Mouse (Mus musculus): ENCODE results near the gene Fut8.

Gene Fut8

GRCm38 (mm10) chr12:77237950-77238530 lies at the start of gene Fut8:
Gene Fut8, plus strand, starts transcription at chr12:77238125.
- DNase-seq (ENCODE audit: low read depth), result peak; percentile 93

DNA sequence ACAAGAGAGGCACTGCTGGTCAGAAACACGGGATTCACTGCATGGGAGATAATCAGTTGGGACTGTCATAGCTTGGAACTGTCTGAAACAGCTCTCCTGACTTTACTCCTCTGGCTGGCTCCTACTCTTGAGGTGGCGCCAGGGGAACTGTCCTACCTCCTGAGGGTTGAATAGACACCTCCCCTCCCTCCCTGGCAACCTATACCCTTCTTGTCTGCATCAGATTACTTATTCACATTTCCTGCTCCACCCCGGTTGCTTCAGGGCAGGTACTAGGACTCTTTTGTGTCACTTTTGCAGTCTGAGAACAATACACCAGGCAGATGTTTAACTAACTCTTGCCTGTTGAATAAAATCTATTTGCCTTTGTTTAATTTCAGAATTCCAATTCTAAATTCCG lies 48.8 kb upstream of the Fut8 start:
- DNase-seq (ENCODE audit: low read depth), result no peak

DNA sequence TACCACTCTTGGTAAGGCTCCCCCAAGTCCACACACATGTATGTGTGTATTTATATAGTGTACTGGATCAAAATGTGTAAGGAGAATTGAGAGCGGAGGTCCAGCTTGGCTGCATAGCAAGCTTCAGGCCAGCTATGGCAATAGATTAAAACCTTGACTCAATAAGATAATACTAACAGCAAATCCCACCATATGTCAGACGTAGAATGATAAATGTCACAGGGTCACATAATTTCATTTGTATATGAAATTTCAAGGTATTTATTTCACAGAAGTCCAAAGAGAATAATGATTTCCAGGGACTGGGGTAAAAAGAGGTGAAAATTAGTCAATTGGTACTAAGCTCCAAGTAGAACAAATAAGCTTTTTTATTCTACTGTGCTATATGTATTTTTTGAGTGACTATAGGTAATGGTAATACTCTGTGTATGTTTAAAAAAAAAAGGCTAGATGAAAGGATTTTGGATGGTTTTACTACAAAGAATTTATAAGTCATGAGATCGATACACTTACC lies 47.9 kb upstream of the Fut8 start:
- no peak for DNase-seq (ENCODE audit: low read depth)

- no peak for DNase-seq (ENCODE audit: low read depth)
Measured at GRCm38 (mm10) chr12:77191478-77192271, 46.2 kb upstream of the Fut8 start.

GRCm38 (mm10) chr12:77192714-77193113 lies 45.2 kb upstream of the Fut8 start:
- DNase-seq (ENCODE audit: low read depth), result no peak

DNA sequence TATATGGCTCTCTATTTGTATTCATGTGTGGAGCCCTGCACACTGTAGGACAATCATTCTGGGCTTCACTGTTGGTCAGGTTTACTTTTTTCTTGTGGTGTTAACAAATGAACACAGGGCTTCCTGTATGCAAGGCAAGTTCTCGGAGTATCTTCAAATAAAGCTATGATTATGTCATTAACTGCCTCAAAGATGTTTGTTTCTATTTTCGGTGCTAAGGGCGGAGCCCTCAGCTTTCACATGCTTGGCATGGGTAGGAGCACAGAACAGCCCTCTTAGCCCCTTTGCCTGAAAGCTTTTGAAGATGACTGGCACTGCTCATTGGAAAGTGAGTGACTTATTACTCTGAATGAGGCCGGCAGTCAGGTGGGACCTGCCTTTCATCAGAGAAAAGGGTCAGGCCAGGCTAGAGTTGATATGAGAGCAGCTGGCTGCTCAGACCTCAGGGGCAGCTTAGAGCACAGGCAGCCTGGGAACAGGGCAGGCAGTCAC lies 44.7 kb upstream of the Fut8 start:
- no peak for DNase-seq (ENCODE audit: low read depth)

- no peak for DNase-seq (ENCODE audit: low read depth)
Measured at GRCm38 (mm10) chr12:77195044-77195443, 42.9 kb upstream of the Fut8 start.

DNA sequence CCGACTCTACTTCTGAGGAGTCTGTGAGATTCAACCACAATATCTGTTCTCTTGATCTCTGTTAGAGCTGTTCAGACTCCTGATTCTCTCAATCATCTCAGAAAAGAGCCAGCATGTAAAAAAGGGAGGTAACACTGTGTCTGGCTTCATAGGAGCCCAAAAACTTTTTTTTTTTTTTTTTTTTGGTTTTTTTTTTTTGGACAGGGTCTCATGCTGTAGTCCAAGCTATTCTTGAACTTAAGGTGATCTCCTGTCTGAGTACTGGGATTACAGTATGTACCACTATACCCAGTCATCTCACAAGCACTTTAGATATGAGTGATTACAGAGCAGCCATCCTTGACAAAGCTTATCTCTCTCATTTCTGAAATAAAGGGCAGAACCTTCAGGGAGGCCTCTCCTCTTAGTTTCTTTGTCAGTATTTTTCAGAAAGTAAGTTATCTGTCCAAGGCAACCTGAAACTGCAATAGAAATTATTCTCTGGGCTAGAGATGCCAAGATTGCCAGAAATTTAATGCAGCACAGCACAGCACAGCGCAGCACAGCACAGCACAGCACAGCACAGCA lies 41.3 kb upstream of the Fut8 start:
- DNase-seq (ENCODE audit: low read depth), result no peak

- no peak for DNase-seq (ENCODE audit: low read depth)
Measured at GRCm38 (mm10) chr12:77197121-77197599, 40.8 kb upstream of the Fut8 start.

- no peak for DNase-seq (ENCODE audit: low read depth)
Measured at GRCm38 (mm10) chr12:77198253-77198652, 39.7 kb upstream of the Fut8 start.

- DNase-seq (ENCODE audit: low read depth), result no peak
Measured at GRCm38 (mm10) chr12:77201461-77202143, 36.3 kb upstream of the Fut8 start.

DNA sequence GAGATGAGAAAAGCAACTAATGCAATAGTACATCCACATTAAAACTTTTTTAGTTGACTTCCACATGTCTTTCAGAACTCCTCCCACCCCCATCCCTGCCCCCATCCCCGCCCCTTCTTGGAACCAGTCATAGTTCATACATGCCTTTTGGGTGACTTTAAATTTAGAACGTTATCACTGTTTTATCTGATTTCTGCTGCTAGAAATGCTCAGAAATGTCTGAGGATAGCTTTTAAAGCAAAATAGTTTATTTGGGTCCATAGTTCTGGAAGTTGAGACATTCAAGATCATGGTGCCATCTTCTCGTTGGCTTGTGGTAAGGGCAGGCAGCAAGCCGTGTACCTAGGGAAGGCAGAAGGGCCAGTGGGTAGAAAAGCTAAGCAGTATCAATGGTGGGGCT lies 34.8 kb upstream of the Fut8 start:
- no peak for DNase-seq (ENCODE audit: low read depth)

DNA sequence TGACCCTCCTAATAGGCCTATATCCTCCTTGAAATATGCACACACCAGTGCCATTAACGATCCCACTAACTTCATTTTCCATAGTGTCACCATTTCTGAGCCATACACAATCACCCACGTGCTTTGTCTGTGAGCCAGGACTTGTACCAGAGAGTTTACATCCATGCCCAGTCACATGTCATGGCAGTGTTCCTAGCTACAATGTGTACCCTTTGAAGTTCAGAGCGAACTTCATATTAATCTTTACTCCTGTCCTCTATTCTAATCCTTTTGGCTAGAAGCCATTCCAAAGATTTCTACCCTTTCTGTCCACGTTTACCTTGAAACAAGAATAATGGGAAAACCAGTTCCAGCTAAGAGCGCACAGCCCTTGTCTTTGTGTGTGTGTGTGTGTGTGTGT lies 31.1 kb upstream of the Fut8 start:
- no peak for DNase-seq (ENCODE audit: low read depth)

- DNase-seq (ENCODE audit: low read depth), result no peak
Measured at GRCm38 (mm10) chr12:77208056-77208455, 29.9 kb upstream of the Fut8 start.

DNA sequence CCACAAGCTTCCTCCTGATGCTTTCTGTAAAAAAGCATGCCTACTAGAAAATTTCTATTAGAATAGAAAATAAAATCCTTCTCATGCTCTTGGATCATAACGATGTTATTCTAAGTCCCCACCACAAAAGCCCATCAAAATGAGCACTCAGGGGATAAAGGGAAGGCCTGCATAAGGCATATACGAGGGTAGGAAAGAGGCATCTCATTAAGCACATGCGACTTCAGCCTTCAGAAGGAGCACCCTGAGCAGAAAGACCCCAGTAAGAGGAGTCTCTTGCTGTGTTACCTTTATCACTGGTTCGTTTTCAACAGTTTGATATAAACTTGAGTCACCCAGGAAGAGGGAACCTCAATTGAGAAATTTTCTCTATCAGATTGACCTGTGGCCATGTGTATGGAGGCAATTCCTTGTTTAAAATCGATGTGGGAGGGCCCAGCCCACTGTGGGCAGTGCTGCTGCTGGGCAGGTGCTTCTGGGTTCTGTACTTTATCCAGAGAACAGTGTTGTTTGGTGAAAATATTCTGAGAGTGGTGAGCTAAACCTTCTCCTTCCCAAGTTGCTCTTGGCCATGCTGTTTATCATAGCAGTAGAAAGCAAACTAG lies 29.2 kb upstream of the Fut8 start:
- DNase-seq (ENCODE audit: low read depth), result no peak

GRCm38 (mm10) chr12:77211695-77212208 lies 26.2 kb upstream of the Fut8 start:
- no peak for DNase-seq (ENCODE audit: low read depth)

DNA sequence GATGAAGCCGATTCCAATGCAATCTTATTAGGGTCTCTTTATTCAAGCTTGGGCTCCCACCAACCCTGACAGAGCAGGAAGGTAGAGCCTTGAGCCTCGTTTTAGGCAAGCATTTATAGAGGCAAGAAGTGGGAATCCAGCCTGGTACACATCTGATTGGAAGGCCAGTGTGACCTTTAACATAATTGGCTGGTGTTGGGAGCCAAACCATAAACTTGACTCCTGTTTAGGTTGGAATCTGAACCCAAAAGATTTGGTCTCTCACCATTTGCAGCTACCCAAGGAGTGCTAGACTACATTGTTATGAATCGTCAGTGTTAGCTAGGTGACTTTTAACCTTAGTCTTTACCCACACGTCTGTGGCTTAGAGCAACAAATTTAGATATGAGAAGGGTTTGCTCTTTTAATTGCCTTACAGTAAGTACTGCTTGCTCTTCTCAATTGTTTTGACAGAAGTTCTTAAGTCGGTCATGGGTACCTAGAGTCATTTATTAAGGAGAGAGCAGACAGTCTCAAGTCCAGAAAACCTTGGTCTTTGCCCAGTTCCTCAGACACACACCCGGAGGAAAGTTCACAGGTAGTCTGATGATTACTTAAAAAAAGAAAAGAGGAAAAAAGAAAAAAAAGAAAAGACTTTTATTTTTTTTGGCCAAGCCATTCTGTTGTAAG lies 23.9 kb upstream of the Fut8 start:
- DNase-seq (ENCODE audit: low read depth), result no peak

DNA sequence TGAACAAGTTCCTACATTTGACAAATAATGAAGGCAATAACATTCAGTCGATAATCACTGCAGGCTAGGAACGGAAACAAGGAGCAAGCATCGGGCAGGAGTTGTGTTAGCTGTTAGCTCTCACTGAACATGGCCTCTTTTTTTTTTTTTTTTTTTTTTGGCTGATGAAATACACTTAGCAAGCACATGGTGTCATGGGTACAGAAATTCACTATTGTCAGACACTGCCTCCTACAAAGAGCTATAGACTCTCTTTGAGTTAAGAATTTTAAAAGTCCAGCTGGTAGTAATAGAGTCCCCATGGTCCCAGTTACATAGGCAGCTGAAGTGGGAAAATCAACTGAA lies 23.4 kb upstream of the Fut8 start:
- no peak for DNase-seq (ENCODE audit: low read depth)

DNA sequence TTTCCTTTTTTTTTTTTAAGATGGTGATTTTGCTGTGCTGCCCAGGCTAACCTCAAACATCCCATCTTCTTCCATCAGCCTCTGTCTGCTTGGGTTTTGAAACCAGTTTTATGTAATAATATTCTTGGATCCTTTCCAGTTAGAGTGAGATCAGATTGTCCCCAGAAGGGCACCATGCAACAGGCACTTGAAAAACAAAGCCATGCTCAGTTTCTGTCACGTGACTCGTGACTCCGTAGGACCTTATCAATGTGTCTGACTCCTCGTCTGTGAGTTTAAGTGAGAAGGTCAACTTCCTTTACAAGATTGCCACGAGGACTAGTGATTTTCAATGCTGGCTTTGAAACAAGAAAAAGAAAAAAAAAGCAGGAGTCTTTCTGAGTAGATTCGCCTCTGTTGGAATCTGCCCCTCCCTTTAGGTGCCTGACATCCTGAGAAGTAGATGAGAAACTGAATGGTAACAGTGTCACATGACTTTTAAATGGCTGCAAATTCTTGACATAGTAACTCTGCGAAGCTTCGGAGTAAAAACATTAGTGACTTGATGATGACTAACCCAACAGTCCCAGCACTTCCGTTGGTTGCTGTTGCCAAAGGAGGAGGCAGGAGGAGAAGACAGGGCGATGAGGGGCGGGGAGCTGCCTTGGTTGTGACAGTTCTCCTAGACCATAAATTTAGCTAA lies 21.3 kb upstream of the Fut8 start:
- peak; percentile 40 for DNase-seq (ENCODE audit: low read depth)

- no peak for DNase-seq (ENCODE audit: low read depth)
Measured at GRCm38 (mm10) chr12:77220616-77221015, 17.3 kb upstream of the Fut8 start.
